Mouse (Mus musculus): ENCODE data around the gene Slc23a4. TPM values are rescaled to one million over a fixed set of nuclear protein-coding genes. Genes with fewer than 3 reads are reported as not detected.

Gene Slc23a4
- polyA plus RNA-seq, 1 experiment from 2014 or later, result 0.42 TPM

GRCm38 (mm10) chr6:34996496-34996895, 8.3 kb upstream of the Slc23a4 start:
- Histone ChIP-seq H3K27me3 (replicated peaks) (no peaks in the 10 kb centered on the region), H3K36me3 (no peaks in the 10 kb centered on the region), H3K9ac (replicated peaks) (no peak overlapping the region), H3K4me1 (no peaks in the 10 kb centered on the region), H3K9me3 (replicated peaks) (no peaks in the 10 kb centered on the region), H3K4me3 (replicated peaks) (no peak overlapping the region), H3K4me2 (no peak overlapping the region), H3K27ac (replicated peaks) (no peak overlapping the region)
- WGBS, result 77% methylated on average over 4 of the region's 4 CpGs
- no peak for ATAC-seq (ENCODE audit: low FRiP score)

- ATAC-seq (ENCODE audit: low FRiP score), result peak; percentile 53; the same call in 1 of the 2 replicates
- H3K36me3 ChIP-seq, result no peaks in the 10 kb centered on the region
- H3K4me1 ChIP-seq, result no peaks in the 10 kb centered on the region
- no peak overlapping the region for H3K27ac ChIP-seq (replicated peaks)
- no peaks in the 10 kb centered on the region for H3K9me3 ChIP-seq (replicated peaks)
- 6% methylated on average over 13 of the region's 13 CpGs for WGBS
- H3K9ac ChIP-seq (replicated peaks), result no peak overlapping the region
- H3K4me2 ChIP-seq, result peak overlapping the region; percentile 47
- H3K4me3 ChIP-seq (replicated peaks), result 0 out of 2 replicates have a peak overlapping the region, but pooled peaks have one; percentile 16
- no peaks in the 10 kb centered on the region for H3K27me3 ChIP-seq (replicated peaks)
Observed at GRCm38 (mm10) chr6:34995265-34995681, 7.1 kb upstream of the Slc23a4 start.

DNA sequence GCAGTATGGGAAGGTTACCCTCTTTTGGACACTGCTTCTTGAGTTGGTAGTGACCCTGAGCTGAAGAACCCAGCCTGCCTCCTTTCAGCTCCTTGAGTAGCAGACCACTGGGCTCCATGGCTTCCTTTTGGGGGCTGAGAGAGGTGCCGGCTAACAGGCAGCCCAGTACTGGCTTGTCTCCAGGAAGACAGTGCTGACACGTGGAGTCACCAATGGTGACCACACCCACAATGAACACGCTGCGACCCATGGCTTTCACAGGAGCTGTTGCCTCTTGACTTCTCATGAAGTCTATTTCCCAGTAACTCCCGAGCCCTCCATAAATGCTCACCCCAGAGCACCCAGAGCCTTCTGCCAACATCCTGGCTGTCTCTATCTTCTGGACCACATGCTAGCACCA, 6.5 kb upstream of the Slc23a4 start:
- 79% methylated on average over 5 of the region's 5 CpGs for WGBS
- H3K4me2 ChIP-seq, result peak overlapping the region; percentile 47
- no peak for ATAC-seq (ENCODE audit: low FRiP score)

DNA sequence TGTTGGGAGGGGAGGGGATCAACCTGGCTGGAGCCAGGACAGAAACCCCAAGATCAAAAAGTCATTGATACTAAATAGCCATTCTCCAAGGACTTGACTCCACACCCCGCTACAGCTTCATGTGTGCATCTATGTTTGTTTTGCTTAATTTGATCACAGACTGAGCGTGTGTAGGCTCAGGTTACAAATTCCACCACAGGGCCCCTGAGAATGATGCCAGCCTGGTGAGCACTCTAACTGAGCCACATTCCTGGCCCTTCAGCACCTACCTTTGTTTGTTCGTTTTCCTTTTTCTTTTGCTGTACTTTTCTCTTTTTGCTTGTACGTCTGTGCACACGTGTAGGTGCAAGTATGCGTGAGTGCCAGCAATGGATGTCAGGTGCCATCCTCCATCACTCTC, 1.1 kb upstream of the Slc23a4 start:
- WGBS, result 77% methylated on average over 6 of the region's 6 CpGs
- no peak overlapping the region for H3K9ac ChIP-seq (replicated peaks)
- H3K36me3 ChIP-seq, result no peaks in the 10 kb centered on the region

More for the DNA sequence above, 6.5 kb upstream of the Slc23a4 start:
- H3K4me3 ChIP-seq (replicated peaks), result no peak overlapping the region
- H3K36me3 ChIP-seq, result no peaks in the 10 kb centered on the region
- no peaks in the 10 kb centered on the region for H3K9me3 ChIP-seq (replicated peaks)
- no peak overlapping the region for H3K27ac ChIP-seq (replicated peaks)
- H3K4me1 ChIP-seq, result no peaks in the 10 kb centered on the region
- H3K27me3 ChIP-seq (replicated peaks), result no peaks in the 10 kb centered on the region
- no peak overlapping the region for H3K9ac ChIP-seq (replicated peaks)

GRCm38 (mm10) chr6:34987085-34987645, 1.0 kb downstream of the Slc23a4 start:
- Histone ChIP-seq H3K4me1 (peaks cover 11% of the 10 kb centered on the region), H3K9ac (replicated peaks) (no peak overlapping the region), H3K27me3 (replicated peaks) (no peaks in the 10 kb centered on the region), H3K4me3 (replicated peaks) (no peak overlapping the region), H3K27ac (replicated peaks) (no peak overlapping the region), H3K4me2 (no peak overlapping the region), H3K9me3 (replicated peaks) (no peaks in the 10 kb centered on the region), H3K36me3 (no peaks in the 10 kb centered on the region)
- WGBS, result 95% methylated on average over 12 of the region's 12 CpGs
- no peak for ATAC-seq (ENCODE audit: low FRiP score)

More for the DNA sequence above, 1.1 kb upstream of the Slc23a4 start:
- no peak overlapping the region for H3K4me3 ChIP-seq (replicated peaks)
- H3K4me1 ChIP-seq, result peaks cover 11% of the 10 kb centered on the region
- no peaks in the 10 kb centered on the region for H3K9me3 ChIP-seq (replicated peaks)
- H3K4me2 ChIP-seq, result no peak overlapping the region
- H3K27ac ChIP-seq (replicated peaks), result no peak overlapping the region
- no peaks in the 10 kb centered on the region for H3K27me3 ChIP-seq (replicated peaks)
- ATAC-seq (ENCODE audit: low FRiP score), result no peak

GRCm38 (mm10) chr6:34980661-34981060, 7.5 kb downstream of the Slc23a4 start:
- Histone ChIP-seq H3K4me2 (no peak overlapping the region), H3K9ac (replicated peaks) (no peak overlapping the region), H3K9me3 (replicated peaks) (no peaks in the 10 kb centered on the region), H3K27ac (replicated peaks) (no peak overlapping the region), H3K27me3 (replicated peaks) (no peaks in the 10 kb centered on the region), H3K4me1 (no peaks in the 10 kb centered on the region), H3K36me3 (no peaks in the 10 kb centered on the region), H3K4me3 (replicated peaks) (no peak overlapping the region)
- WGBS, result 67% methylated on average over 9 of the region's 9 CpGs
- no peak for ATAC-seq (ENCODE audit: low FRiP score)

DNA sequence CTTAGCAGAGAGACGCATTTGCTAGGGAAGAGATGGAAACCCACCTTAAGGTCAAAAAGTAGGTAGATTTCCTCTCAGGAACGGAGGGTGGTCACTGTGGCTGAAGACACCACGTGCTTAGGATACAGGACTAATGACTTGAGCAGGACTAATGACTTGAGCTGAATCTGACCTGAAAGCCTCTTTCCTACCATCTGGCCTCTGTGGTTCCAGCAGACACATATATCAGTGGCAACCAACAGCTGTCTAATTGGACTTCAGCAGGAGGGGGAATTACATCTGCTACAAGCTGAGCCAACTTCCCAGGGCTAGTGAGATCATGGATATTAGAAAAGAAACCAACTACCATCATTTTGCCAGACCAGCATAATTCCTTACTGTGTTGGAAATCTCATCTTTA, 8.9 kb downstream of the Slc23a4 start:
- H3K27ac ChIP-seq (replicated peaks), result no peak overlapping the region
- ATAC-seq (ENCODE audit: low FRiP score), result no peak
- H3K4me1 ChIP-seq, result no peaks in the 10 kb centered on the region
- no peak overlapping the region for H3K9ac ChIP-seq (replicated peaks)
- no peak overlapping the region for H3K4me3 ChIP-seq (replicated peaks)
- H3K27me3 ChIP-seq (replicated peaks), result no peaks in the 10 kb centered on the region
- H3K4me2 ChIP-seq, result no peak overlapping the region
- no peaks in the 10 kb centered on the region for H3K36me3 ChIP-seq
- WGBS, result 84% methylated on average over 3 of the region's 3 CpGs
- no peaks in the 10 kb centered on the region for H3K9me3 ChIP-seq (replicated peaks)

DNA sequence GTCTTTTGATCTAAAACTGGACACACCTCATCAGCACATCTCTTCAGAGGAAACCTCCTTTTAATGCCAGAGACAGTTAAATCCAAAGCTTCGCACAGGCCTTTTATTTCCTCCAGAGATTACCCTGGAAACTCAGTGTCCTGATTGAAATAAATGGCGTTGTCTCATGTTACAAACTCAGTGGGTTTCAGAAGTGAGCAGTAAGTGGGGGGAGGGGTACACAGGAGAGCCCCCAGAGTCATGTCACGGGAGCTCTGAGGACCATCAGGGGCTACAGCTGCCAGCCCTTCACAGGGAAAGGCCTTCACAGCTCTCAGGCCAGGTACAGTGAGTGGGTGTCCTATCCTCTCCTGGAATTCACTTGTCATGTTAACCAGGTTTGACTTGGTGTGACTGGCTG, 17.0 kb downstream of the Slc23a4 start:
- ATAC-seq (ENCODE audit: low FRiP score), result no peak
- Histone ChIP-seq H3K9ac (replicated peaks) (no peak overlapping the region), H3K36me3 (no peaks in the 10 kb centered on the region), H3K27ac (replicated peaks) (no peak overlapping the region), H3K4me2 (no peak overlapping the region), H3K4me3 (replicated peaks) (no peak overlapping the region), H3K4me1 (no peaks in the 10 kb centered on the region), H3K27me3 (replicated peaks) (no peaks in the 10 kb centered on the region), H3K9me3 (replicated peaks) (no peaks in the 10 kb centered on the region)
- 31% methylated on average over 3 of the region's 3 CpGs for WGBS

DNA sequence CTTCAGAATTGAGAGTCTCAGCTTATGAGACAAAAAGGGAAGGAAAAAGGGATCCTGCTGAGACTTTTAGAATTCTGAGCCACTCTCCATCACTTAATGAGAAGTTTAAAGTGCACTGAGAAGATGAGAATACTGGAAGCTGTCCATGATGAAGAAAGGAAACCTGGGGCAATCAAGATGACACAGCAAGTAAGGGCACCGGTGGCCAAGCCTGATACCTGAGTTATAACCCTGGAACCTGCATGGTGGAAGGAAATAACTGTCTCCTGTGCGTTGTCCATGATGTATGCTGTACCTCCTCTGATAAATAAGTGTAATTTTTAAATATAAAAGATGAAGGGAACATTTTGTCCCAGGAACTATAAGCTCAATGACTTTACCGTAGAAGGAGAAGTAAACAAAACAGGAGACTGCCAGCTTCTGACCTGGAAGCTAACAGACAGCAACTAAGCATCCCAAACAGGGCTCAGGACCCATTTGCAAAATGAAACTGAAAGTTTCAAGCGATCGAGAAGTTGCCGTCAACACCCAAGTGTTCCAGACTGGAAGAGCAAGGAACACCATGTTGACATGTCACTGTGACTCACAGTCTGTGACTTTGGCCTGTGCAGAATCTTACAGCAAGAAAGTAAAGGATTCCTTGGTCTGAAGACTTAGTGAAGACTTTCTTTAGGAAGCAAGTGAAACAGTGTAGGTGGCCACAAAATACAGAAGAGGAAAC, 22.2 kb downstream of the Slc23a4 start:
- no peak for ATAC-seq (ENCODE audit: low FRiP score)
- H3K27ac ChIP-seq (replicated peaks), result no peak overlapping the region
- H3K4me1 ChIP-seq, result no peaks in the 10 kb centered on the region
- 90% methylated on average over 6 of the region's 6 CpGs for WGBS
- H3K4me2 ChIP-seq, result no peak overlapping the region
- H3K27me3 ChIP-seq (replicated peaks), result no peaks in the 10 kb centered on the region
- H3K4me3 ChIP-seq (replicated peaks), result no peak overlapping the region
- no peaks in the 10 kb centered on the region for H3K9me3 ChIP-seq (replicated peaks)
- no peaks in the 10 kb centered on the region for H3K36me3 ChIP-seq
- no peak overlapping the region for H3K9ac ChIP-seq (replicated peaks)

- Histone ChIP-seq H3K9me3 (replicated peaks) (no peaks in the 10 kb centered on the region), H3K9ac (replicated peaks) (no peak overlapping the region), H3K27me3 (replicated peaks) (no peaks in the 10 kb centered on the region), H3K36me3 (no peaks in the 10 kb centered on the region), H3K4me1 (no peaks in the 10 kb centered on the region), H3K4me2 (no peak overlapping the region), H3K27ac (replicated peaks) (no peak overlapping the region), H3K4me3 (replicated peaks) (no peak overlapping the region)
- no peak for ATAC-seq (ENCODE audit: low FRiP score)
- 66% methylated on average over 2 of the region's 2 CpGs for WGBS
Observed at GRCm38 (mm10) chr6:34964550-34964949, 23.7 kb downstream of the Slc23a4 start.

- Histone ChIP-seq H3K9me3 (replicated peaks) (no peaks in the 10 kb centered on the region), H3K4me1 (peaks cover 10% of the 10 kb centered on the region; the same call in 1 of the 2 replicates), H3K4me3 (replicated peaks) (no peak overlapping the region), H3K27me3 (replicated peaks) (no peaks in the 10 kb centered on the region), H3K27ac (replicated peaks) (no peak overlapping the region), H3K9ac (replicated peaks) (no peak overlapping the region), H3K4me2 (no peak overlapping the region), H3K36me3 (no peaks in the 10 kb centered on the region)
- no peak for ATAC-seq (ENCODE audit: low FRiP score)
- WGBS, result 95% methylated on average over 7 of the region's 7 CpGs
Observed at GRCm38 (mm10) chr6:34959131-34959530, 29.1 kb downstream of the Slc23a4 start.

GRCm38 (mm10) chr6:34955862-34956241, 32.4 kb downstream of the Slc23a4 start:
- H3K4me2 ChIP-seq, result peak overlapping the region; percentile 40
- H3K9ac ChIP-seq (replicated peaks), result no peak overlapping the region
- no peaks in the 10 kb centered on the region for H3K27me3 ChIP-seq (replicated peaks)
- WGBS, result 37% methylated on average over 8 of the region's 8 CpGs
- ATAC-seq (ENCODE audit: low FRiP score), result no peak
- no peak overlapping the region for H3K4me3 ChIP-seq (replicated peaks)
- no peaks in the 10 kb centered on the region for H3K9me3 ChIP-seq (replicated peaks)
- no peak overlapping the region for H3K27ac ChIP-seq (replicated peaks)
- no peaks in the 10 kb centered on the region for H3K36me3 ChIP-seq
- peaks cover 10% of the 10 kb centered on the region; the same call in 1 of the 2 replicates for H3K4me1 ChIP-seq
